Mouse (Mus musculus): ENCODE measurements around the gene Gm9736. TPM values are rescaled to one million over a fixed set of nuclear protein-coding genes. Genes with fewer than 3 reads are reported as not detected.
"Not testable (repeated sequence)": the region's sequence is repeated elsewhere in the genome, so short reads cannot be mapped to it uniquely, and the experiment has no call there.

The Gm9736 gene
- polyA plus RNA-seq, 1 experiment from 2014 or later, result not detected

DNA sequence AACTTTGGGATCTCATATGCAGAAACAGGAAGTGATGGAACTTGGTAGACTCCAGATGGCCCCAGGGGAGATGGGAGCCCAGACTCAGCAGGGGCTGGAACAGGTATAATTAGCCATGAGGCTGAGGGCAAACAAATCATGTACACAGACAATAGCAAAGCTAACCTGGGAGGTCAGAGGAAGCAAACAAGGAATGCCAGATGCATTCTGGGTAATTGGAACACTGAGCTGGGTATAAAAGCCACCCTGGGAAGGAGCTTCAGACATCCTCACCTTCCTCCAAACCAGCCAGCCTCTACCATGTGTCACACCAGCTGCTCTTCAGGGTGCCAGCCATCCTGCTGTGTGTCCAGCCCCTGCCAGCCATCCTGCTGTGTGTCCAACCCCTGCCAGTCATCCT lies 40.0 kb downstream of the Gm9736 start, which contains the start of gene Gm10024:
Gene Gm10024 (plus strand): TSS at position 301 of the 400 bp plus-strand sequence.
- H3K9me3 ChIP-seq (ENCODE audit: control insufficient read depth, low read length); H3K4me2 ChIP-seq; ATAC-seq (replicated peaks; ENCODE audit: low FRiP score); H3K27me3 ChIP-seq (replicated peaks; ENCODE audit: control insufficient read depth, insufficient read depth, low read length); DNase-seq (ENCODE audit: low spot score); H3K27ac ChIP-seq (ENCODE audit: low read depth, low read length); H3K4me3 ChIP-seq (ENCODE audit: low read depth, low read length); H3K9ac ChIP-seq (ENCODE audit: low read depth, low read length); H3K36me3 ChIP-seq (ENCODE audit: control insufficient read depth, insufficient read depth, low read length); H3K4me1 ChIP-seq (replicated peaks; ENCODE audit: control insufficient read depth, insufficient read depth, low read length): not testable (repeated sequence)

DNA sequence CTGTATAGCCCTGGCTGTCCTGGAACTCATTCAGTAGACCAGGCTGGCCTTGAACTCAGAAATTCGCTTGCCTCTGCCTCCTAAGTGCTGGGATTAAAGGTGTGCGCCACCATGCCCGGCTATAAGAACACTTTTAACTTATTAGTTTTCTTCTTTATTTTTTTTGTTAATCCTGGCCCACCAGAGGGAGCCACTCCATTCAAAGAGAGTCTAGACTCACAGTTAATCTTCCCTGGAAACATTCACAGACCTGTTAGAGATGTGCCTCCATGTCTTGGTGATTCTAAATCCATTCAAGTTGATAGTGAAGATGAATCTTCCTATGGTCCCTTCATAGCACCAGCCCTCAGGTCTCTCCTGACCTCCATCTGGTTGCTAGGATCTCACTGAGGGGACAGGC lies 41.3 kb downstream of the Gm9736 start:
- 78% methylated on average over 3 of the region's 3 CpGs for WGBS
- Histone ChIP-seq H3K4me3 (ENCODE audit: low read depth, low read length) (no peak overlapping the region), H3K27me3 (replicated peaks; ENCODE audit: control insufficient read depth, insufficient read depth, low read length) (no peaks in the 10 kb centered on the region), H3K4me1 (replicated peaks; ENCODE audit: control insufficient read depth, insufficient read depth, low read length) (no peaks in the 10 kb centered on the region), H3K4me2 (no peak overlapping the region), H3K36me3 (ENCODE audit: control insufficient read depth, insufficient read depth, low read length) (no peaks in the 10 kb centered on the region), H3K9me3 (ENCODE audit: control insufficient read depth, low read length) (no peaks in the 10 kb centered on the region), H3K27ac (ENCODE audit: low read depth, low read length) (no peak overlapping the region), H3K9ac (ENCODE audit: low read depth, low read length) (no peak overlapping the region)
- no peak for ATAC-seq (replicated peaks; ENCODE audit: low FRiP score)
- no peak for DNase-seq (ENCODE audit: low spot score)

- Histone ChIP-seq H3K4me2 (no peak within 1 kb of the TSS), H3K9me3 (ENCODE audit: control insufficient read depth, low read length) (peaks cover 3% of the 10 kb centered on the region; the same call in 1 of the 2 replicates), H3K9ac (ENCODE audit: low read depth, low read length) (no peak within 1 kb of the TSS), H3K4me3 (ENCODE audit: low read depth, low read length) (no peak within 1 kb of the TSS), H3K27ac (ENCODE audit: low read depth, low read length) (no peak within 1 kb of the TSS), H3K4me1 (replicated peaks; ENCODE audit: control insufficient read depth, insufficient read depth, low read length) (no peaks in the 10 kb centered on the region), H3K27me3 (replicated peaks; ENCODE audit: control insufficient read depth, insufficient read depth, low read length) (no peaks in the 10 kb centered on the region), H3K36me3 (ENCODE audit: control insufficient read depth, insufficient read depth, low read length) (no peaks in the 10 kb centered on the region)
- DNase-seq (ENCODE audit: low spot score) (no peak), ATAC-seq (replicated peaks; ENCODE audit: low FRiP score) (no peak)
- WGBS, result 74% methylated on average over 1 of the region's 1 CpGs
Measured at GRCm38 (mm10) chr10:77706326-77706725, 44.8 kb downstream of the Gm9736 start, which contains the start of gene Gm10272. Gene Gm10272, plus strand, starts transcription at chr10:77706626.

Other genes starting within 250 kb of the Gm9736 start
- gene Fam207a, start 235.6 kb downstream of the Gm9736 start, polyA plus RNA-seq (2014; fragmentation: Nextera tagmentation; extraction: Ambion mirVana), result 42.6 and 47.4 TPM in 2 replicates
- 18.6 and 19.1 TPM in 2 replicates for gene Itgb2, start 221.1 kb downstream of the Gm9736 start, polyA plus RNA-seq (2014; fragmentation: Nextera tagmentation; extraction: Ambion mirVana)
- gene Pttg1ip, start 169.6 kb downstream of the Gm9736 start, polyA plus RNA-seq (2014; fragmentation: Nextera tagmentation; extraction: Ambion mirVana), result 94.0 and 99.7 TPM in 2 replicates
- gene Sumo3, start 145.3 kb downstream of the Gm9736 start, polyA plus RNA-seq (2014; fragmentation: Nextera tagmentation; extraction: Ambion mirVana), result 249 and 271 TPM in 2 replicates
- gene Gm49325, start 145.2 kb downstream of the Gm9736 start, polyA plus RNA-seq (2014; fragmentation: Nextera tagmentation; extraction: Ambion mirVana), result 1.8 and 4.5 TPM in 2 replicates
- 62.1 and 67.9 TPM in 2 replicates for gene Ube2g2, start 129.1 kb downstream of the Gm9736 start, polyA plus RNA-seq (2014; fragmentation: Nextera tagmentation; extraction: Ambion mirVana)
- 0.16 TPM in 1 of 2 replicates, not detected in the other for gene Tspear, start 64.8 kb downstream of the Gm9736 start, polyA plus RNA-seq (2014; fragmentation: Nextera tagmentation; extraction: Ambion mirVana)
- gene Gm19402, start 60.6 kb downstream of the Gm9736 start, polyA plus RNA-seq (2014; fragmentation: Nextera tagmentation; extraction: Ambion mirVana), result not detected in 2 replicates
- gene Gm9508, start 54.1 kb downstream of the Gm9736 start, polyA plus RNA-seq (2014; fragmentation: Nextera tagmentation; extraction: Ambion mirVana), result not detected in 2 replicates
- not detected in 2 replicates for gene Gm10272, start 44.7 kb downstream of the Gm9736 start, polyA plus RNA-seq (2014; fragmentation: Nextera tagmentation; extraction: Ambion mirVana)
- gene Gm10024, start 39.9 kb downstream of the Gm9736 start, polyA plus RNA-seq (2014; fragmentation: Nextera tagmentation; extraction: Ambion mirVana), result not detected in 2 replicates
- gene Gm10142, start 35.5 kb downstream of the Gm9736 start, polyA plus RNA-seq (2014; fragmentation: Nextera tagmentation; extraction: Ambion mirVana), result not detected in 2 replicates
- gene Krtap12-1, start 30.8 kb downstream of the Gm9736 start, polyA plus RNA-seq (2014; fragmentation: Nextera tagmentation; extraction: Ambion mirVana), result not detected in 2 replicates
- gene Gm10100, start 24.9 kb downstream of the Gm9736 start, polyA plus RNA-seq (2014; fragmentation: Nextera tagmentation; extraction: Ambion mirVana), result not detected in 2 replicates
- gene Gm18596, start 8.7 kb downstream of the Gm9736 start, polyA plus RNA-seq (2014; fragmentation: Nextera tagmentation; extraction: Ambion mirVana), result not detected in 2 replicates
- not detected in 2 replicates for gene Gm3233, start 8.3 kb upstream of the Gm9736 start, polyA plus RNA-seq (2014; fragmentation: Nextera tagmentation; extraction: Ambion mirVana)
- not detected in 2 replicates for gene Gm3238, start 20.0 kb upstream of the Gm9736 start, polyA plus RNA-seq (2014; fragmentation: Nextera tagmentation; extraction: Ambion mirVana)
- gene Gm7138, start 25.6 kb upstream of the Gm9736 start, polyA plus RNA-seq (2014; fragmentation: Nextera tagmentation; extraction: Ambion mirVana), result not detected in 2 replicates
- not detected in 2 replicates for gene Gm3250, start 31.2 kb upstream of the Gm9736 start, polyA plus RNA-seq (2014; fragmentation: Nextera tagmentation; extraction: Ambion mirVana)
- not detected in 2 replicates for gene Gm7137, start 36.8 kb upstream of the Gm9736 start, polyA plus RNA-seq (2014; fragmentation: Nextera tagmentation; extraction: Ambion mirVana)
- not detected in 2 replicates for gene Gm9639, start 43.7 kb upstream of the Gm9736 start, polyA plus RNA-seq (2014; fragmentation: Nextera tagmentation; extraction: Ambion mirVana)
- gene Gm19668, start 47.8 kb upstream of the Gm9736 start, polyA plus RNA-seq (2014; fragmentation: Nextera tagmentation; extraction: Ambion mirVana), result not detected in 2 replicates
- not detected in 2 replicates for gene Gm9507, start 60.5 kb upstream of the Gm9736 start, polyA plus RNA-seq (2014; fragmentation: Nextera tagmentation; extraction: Ambion mirVana)
- not detected in 2 replicates for gene Gm2696, start 63.3 kb upstream of the Gm9736 start, polyA plus RNA-seq (2014; fragmentation: Nextera tagmentation; extraction: Ambion mirVana)
- gene Krtap10-4, start 75.7 kb upstream of the Gm9736 start, polyA plus RNA-seq (2014; fragmentation: Nextera tagmentation; extraction: Ambion mirVana), result not detected in 2 replicates
- not detected in 2 replicates for gene Krtap10-10, start 84.6 kb upstream of the Gm9736 start, polyA plus RNA-seq (2014; fragmentation: Nextera tagmentation; extraction: Ambion mirVana)
- not detected in 2 replicates for gene Gm36176, start 95.4 kb upstream of the Gm9736 start, polyA plus RNA-seq (2014; fragmentation: Nextera tagmentation; extraction: Ambion mirVana)
- not detected in 2 replicates for gene Gm10318, start 101.5 kb upstream of the Gm9736 start, polyA plus RNA-seq (2014; fragmentation: Nextera tagmentation; extraction: Ambion mirVana)
- not detected in 2 replicates for gene Gm3285, start 110.6 kb upstream of the Gm9736 start, polyA plus RNA-seq (2014; fragmentation: Nextera tagmentation; extraction: Ambion mirVana)
- 8.2 and 10.0 TPM in 2 replicates for gene Lrrc3, start 151.2 kb upstream of the Gm9736 start, polyA plus RNA-seq (2014; fragmentation: Nextera tagmentation; extraction: Ambion mirVana)
- gene Trpm2, start 219.2 kb upstream of the Gm9736 start, polyA plus RNA-seq (2014; fragmentation: Nextera tagmentation; extraction: Ambion mirVana), result 1.2 TPM in 2 replicates
- 12.1 and 12.8 TPM in 2 replicates for gene 1810043G02Rik, start 227.2 kb upstream of the Gm9736 start, polyA plus RNA-seq (2014; fragmentation: Nextera tagmentation; extraction: Ambion mirVana)

Measured in liver, embryonic 11.5 days (tissue).